Mouse (Mus musculus): ENCODE data around the gene Foxd3. TPM values are rescaled to one million over a fixed set of nuclear protein-coding genes. Genes with fewer than 3 reads are reported as not detected.

The Foxd3 gene
- polyA plus RNA-seq (2014; fragmentation: Nextera tagmentation; extraction: Ambion mirVana) = 1.0 and 1.7 TPM in 2 replicates

DNA sequence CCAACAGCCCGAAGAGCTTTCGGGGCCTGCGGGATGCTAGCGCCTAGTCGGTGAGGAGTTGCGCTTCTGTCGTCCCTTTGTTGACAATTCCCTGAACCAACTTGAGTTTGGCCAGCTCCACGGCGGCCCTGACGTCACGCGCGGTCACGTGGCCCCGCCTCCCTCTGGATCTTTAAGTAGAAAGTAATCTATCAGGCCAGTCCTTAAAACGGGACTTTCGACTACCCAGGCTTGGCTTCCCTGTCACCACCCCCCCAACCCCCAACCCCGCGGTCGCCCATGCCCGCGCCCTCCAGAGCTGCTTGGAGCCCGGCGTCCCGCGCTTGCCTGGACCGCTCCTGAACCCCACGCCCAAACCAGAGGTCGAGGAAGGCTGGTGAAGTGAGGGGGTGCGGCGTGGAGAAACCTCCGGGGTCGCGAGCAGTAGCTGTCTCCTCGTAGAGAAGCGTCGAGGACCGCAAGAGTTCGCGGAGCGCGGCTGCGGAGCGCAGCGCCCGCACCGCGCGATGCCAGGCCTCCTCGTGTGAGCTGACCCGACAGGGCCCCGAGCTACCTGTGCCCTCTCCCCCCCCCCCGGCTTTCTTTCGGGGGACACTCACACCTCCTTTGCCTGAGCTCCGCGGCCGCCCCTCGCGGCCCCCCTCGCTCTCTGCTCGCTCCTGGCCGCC lies at the start of gene Foxd3:
Gene Foxd3, plus strand, starts transcription at position 363 of the 668 bp plus-strand sequence.
- no peaks in the 10 kb centered on the region for H3K36me3 ChIP-seq (replicated peaks; ENCODE audit: control insufficient read depth, insufficient read depth, low read depth, low read length)
- peak within 1 kb of the TSS; percentile 33 for H3K4me2 ChIP-seq (ENCODE audit: low read depth, low read length)
- no peaks in the 10 kb centered on the region; the same call in 1 of the 2 replicates for H3K4me1 ChIP-seq (ENCODE audit: control insufficient read depth, insufficient read depth, low read length)
- no peak within 1 kb of the TSS; the same call in 1 of the 2 replicates for H3K27ac ChIP-seq (replicated peaks; ENCODE audit: low read depth, low read length)
- no peaks in the 10 kb centered on the region for H3K9me3 ChIP-seq (replicated peaks; ENCODE audit: control insufficient read depth, low read length)
- peak within 1 kb of the TSS; percentile 24 for H3K4me3 ChIP-seq (ENCODE audit: low read depth, low read length)
- WGBS = 1% methylated on average over 61 of the region's 62 CpGs
- H3K27me3 ChIP-seq (ENCODE audit: control insufficient read depth, insufficient read depth, low read length) = peaks cover 62% of the 10 kb centered on the region
- DNase-seq (ENCODE audit: low spot score) (peak; percentile 46), ATAC-seq (replicated peaks; ENCODE audit: insufficient number of reproducible peaks, low FRiP score, low TSS enrichment, low read depth) (no peak; the same call in 1 of the 2 replicates)
- H3K9ac ChIP-seq (replicated peaks; ENCODE audit: low read length) = peak within 1 kb of the TSS; percentile 13

DNA sequence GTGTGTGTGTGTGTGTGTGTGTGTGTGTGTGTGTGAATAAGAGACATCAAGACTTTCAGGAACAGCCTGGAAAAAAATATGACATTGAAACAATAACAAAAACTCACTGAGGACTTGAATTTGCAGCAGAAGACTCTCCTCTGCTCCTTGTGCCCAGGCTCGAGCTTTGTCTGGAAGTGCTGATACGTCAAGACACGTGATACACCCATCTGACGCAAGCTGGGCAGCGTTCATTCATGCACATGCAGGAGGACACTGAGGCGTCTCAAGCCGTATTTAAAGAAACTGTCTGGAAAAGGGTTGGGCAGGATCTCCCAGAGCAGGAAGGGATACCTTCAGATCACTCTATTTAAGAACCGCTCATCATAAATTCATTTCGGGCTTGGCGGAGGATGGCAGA lies 43.9 kb upstream of the Foxd3 start:
- WGBS = 89% methylated on average over 10 of the region's 10 CpGs

DNA sequence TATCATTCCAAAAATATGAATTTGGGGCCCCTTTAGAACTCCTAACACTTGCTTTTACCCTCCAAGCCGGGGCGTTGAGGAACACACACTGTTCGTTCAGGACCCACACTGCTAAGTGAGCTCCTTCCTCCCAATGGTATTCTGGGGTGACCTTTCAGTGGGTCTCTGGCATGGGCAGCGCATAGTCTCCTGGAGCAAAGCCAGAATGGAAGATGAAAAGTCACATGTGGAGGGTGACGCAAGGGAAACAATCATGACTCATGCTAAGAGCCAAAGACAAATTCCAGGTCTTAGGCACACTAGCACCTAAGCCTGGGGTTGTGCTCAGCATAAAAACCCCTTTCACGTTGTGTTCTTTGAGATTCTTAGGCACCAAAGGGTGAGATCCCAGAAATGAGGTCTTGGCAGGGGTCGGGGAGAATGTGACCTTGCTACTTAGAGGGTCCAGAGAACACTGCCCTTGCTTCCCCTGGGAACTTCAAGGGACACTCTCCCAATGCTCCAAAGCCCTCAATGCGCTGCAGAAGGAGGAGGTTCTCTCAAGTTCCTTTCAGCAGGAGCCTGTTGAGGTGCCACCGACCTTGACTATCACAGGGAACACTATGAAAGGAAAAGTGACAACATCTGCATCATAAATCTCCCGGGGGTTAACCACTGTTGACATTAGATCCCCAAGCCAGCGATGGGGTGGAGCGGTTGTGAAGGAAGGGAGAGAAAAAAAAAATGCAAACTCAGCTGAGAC lies 43.3 kb upstream of the Foxd3 start:
- no peak for DNase-seq (ENCODE audit: low spot score)
- H3K27me3 ChIP-seq (ENCODE audit: control insufficient read depth, insufficient read depth, low read length) = no peaks in the 10 kb centered on the region
- no peak for ATAC-seq (replicated peaks; ENCODE audit: insufficient number of reproducible peaks, low FRiP score, low TSS enrichment, low read depth)
- H3K4me2 ChIP-seq (ENCODE audit: low read depth, low read length) = no peak overlapping the region
- no peak overlapping the region for H3K4me3 ChIP-seq (ENCODE audit: low read depth, low read length)
- no peaks in the 10 kb centered on the region for H3K9me3 ChIP-seq (replicated peaks; ENCODE audit: control insufficient read depth, low read length)
- no peak overlapping the region for H3K27ac ChIP-seq (replicated peaks; ENCODE audit: low read depth, low read length)
- H3K9ac ChIP-seq (replicated peaks; ENCODE audit: low read length) = no peak overlapping the region
- WGBS = 75% methylated on average over 12 of the region's 12 CpGs
- H3K4me1 ChIP-seq (ENCODE audit: control insufficient read depth, insufficient read depth, low read length) = no peaks in the 10 kb centered on the region
- no peaks in the 10 kb centered on the region for H3K36me3 ChIP-seq (replicated peaks; ENCODE audit: control insufficient read depth, insufficient read depth, low read depth, low read length)

More for the DNA sequence above, 43.9 kb upstream of the Foxd3 start:
- DNase-seq (ENCODE audit: low spot score) = no peak
- Histone ChIP-seq H3K27ac (replicated peaks; ENCODE audit: low read depth, low read length) (no peak overlapping the region), H3K27me3 (ENCODE audit: control insufficient read depth, insufficient read depth, low read length) (no peaks in the 10 kb centered on the region), H3K4me1 (ENCODE audit: control insufficient read depth, insufficient read depth, low read length) (no peaks in the 10 kb centered on the region), H3K36me3 (replicated peaks; ENCODE audit: control insufficient read depth, insufficient read depth, low read depth, low read length) (no peaks in the 10 kb centered on the region), H3K4me3 (ENCODE audit: low read depth, low read length) (no peak overlapping the region), H3K9me3 (replicated peaks; ENCODE audit: control insufficient read depth, low read length) (no peaks in the 10 kb centered on the region), H3K4me2 (ENCODE audit: low read depth, low read length) (no peak overlapping the region), H3K9ac (replicated peaks; ENCODE audit: low read length) (no peak overlapping the region)
- no peak for ATAC-seq (replicated peaks; ENCODE audit: insufficient number of reproducible peaks, low FRiP score, low TSS enrichment, low read depth)

DNA sequence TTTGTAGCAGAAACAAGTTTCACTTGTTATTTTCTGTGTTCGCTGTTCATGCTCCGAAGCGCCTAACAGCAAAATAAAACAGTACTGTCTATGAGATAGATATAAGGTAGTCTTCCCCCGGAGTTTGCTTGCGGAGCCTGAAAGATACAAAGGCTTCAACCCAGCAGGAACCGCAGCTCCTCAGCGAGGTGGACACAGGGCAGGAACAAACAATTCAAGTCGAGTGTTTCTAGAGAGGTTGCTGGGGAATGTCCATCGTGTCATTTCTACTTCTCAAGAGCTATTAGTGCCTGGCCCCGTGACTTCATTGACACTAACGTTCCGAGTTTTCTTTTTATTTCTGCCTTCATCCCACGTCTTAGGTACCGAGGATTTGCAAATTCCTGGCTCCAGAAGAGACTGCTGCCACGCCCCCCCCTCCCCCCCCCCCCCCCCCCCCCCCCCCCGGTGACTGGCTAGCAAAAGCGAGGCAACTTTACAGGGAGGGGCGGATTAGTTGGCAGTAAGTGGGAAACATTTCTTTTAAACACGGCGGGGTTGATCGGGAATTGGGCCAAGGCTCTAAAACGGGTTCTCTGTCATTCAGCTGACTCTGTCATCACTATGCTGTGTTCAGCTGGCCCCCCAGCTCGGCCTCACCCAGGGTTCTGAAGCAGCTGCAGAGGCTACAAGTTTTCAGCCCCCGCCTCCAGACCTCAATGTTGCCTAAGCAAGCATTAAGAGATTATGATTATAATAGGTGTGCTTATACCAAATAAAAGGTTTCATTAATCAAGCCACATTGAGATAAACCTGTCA lies 29.9 kb upstream of the Foxd3 start:
- WGBS = 12% methylated on average over 22 of the region's 24 CpGs
- DNase-seq (ENCODE audit: low spot score) (peak; percentile 32), ATAC-seq (replicated peaks; ENCODE audit: insufficient number of reproducible peaks, low FRiP score, low TSS enrichment, low read depth) (no peak)
- no peaks in the 10 kb centered on the region for H3K27me3 ChIP-seq (ENCODE audit: control insufficient read depth, insufficient read depth, low read length)
- H3K4me1 ChIP-seq (ENCODE audit: control insufficient read depth, insufficient read depth, low read length) = no peaks in the 10 kb centered on the region
- no peak overlapping the region for H3K27ac ChIP-seq (replicated peaks; ENCODE audit: low read depth, low read length)
- H3K4me2 ChIP-seq (ENCODE audit: low read depth, low read length) = peak overlapping the region; percentile 21; the same call in 1 of the 2 replicates
- H3K36me3 ChIP-seq (replicated peaks; ENCODE audit: control insufficient read depth, insufficient read depth, low read depth, low read length) = no peaks in the 10 kb centered on the region
- H3K4me3 ChIP-seq (ENCODE audit: low read depth, low read length) = no peak overlapping the region
- H3K9me3 ChIP-seq (replicated peaks; ENCODE audit: control insufficient read depth, low read length) = no peaks in the 10 kb centered on the region
- H3K9ac ChIP-seq (replicated peaks; ENCODE audit: low read length) = no peak overlapping the region

DNA sequence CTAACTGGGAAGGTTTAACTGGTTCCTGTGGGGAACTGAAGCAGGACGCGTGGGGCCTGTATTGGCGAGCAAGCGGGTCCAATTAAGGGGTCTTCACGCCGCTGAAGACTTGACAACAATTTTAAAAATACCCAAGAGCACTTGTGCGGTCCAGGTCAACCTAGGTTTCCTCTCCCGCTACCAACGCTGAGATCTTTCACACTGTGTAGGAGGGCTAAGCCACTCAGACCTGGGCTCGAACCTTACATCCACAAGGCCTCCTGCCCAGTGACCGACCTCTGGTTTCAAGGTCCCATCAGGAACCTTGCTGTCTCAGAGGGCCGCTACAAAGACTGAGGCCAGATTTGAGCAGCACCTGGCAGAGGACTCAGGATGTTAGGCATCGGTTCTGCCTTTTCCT lies 29.0 kb upstream of the Foxd3 start:
- no peak overlapping the region for H3K4me3 ChIP-seq (ENCODE audit: low read depth, low read length)
- H3K9me3 ChIP-seq (replicated peaks; ENCODE audit: control insufficient read depth, low read length) = no peaks in the 10 kb centered on the region
- H3K27me3 ChIP-seq (ENCODE audit: control insufficient read depth, insufficient read depth, low read length) = no peaks in the 10 kb centered on the region
- ATAC-seq (replicated peaks; ENCODE audit: insufficient number of reproducible peaks, low FRiP score, low TSS enrichment, low read depth) = no peak
- no peak overlapping the region for H3K9ac ChIP-seq (replicated peaks; ENCODE audit: low read length)
- H3K27ac ChIP-seq (replicated peaks; ENCODE audit: low read depth, low read length) = no peak overlapping the region
- no peaks in the 10 kb centered on the region for H3K36me3 ChIP-seq (replicated peaks; ENCODE audit: control insufficient read depth, insufficient read depth, low read depth, low read length)
- H3K4me1 ChIP-seq (ENCODE audit: control insufficient read depth, insufficient read depth, low read length) = no peaks in the 10 kb centered on the region
- no peak for DNase-seq (ENCODE audit: low spot score)
- 63% methylated on average over 13 of the region's 13 CpGs for WGBS
- no peak overlapping the region for H3K4me2 ChIP-seq (ENCODE audit: low read depth, low read length)

DNA sequence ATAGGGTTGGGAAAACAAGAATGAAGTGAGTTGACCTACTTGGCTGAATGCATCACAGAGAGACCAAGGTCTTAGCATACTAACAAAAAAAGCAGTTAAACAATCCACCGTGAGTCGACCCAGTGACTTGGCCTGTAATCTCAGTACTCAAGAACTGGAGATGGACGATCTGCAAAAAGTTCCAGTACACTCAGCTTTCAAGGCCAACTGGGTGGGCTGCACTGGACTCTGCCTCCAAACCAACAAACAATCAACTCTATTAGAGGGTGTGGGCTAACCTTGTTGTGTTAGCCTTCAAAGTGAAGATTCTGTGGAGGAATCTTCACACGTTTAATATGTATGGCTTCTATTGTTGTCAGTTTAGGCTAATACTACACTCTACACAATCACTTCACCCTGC lies 20.1 kb upstream of the Foxd3 start:
- no peaks in the 10 kb centered on the region for H3K27me3 ChIP-seq (ENCODE audit: control insufficient read depth, insufficient read depth, low read length)
- no peaks in the 10 kb centered on the region for H3K36me3 ChIP-seq (replicated peaks; ENCODE audit: control insufficient read depth, insufficient read depth, low read depth, low read length)
- no peak overlapping the region for H3K4me3 ChIP-seq (ENCODE audit: low read depth, low read length)
- no peak overlapping the region for H3K9ac ChIP-seq (replicated peaks; ENCODE audit: low read length)
- H3K4me2 ChIP-seq (ENCODE audit: low read depth, low read length) = no peak overlapping the region
- WGBS = 88% methylated on average over 4 of the region's 4 CpGs
- no peak for ATAC-seq (replicated peaks; ENCODE audit: insufficient number of reproducible peaks, low FRiP score, low TSS enrichment, low read depth)
- no peak overlapping the region for H3K27ac ChIP-seq (replicated peaks; ENCODE audit: low read depth, low read length)
- DNase-seq (ENCODE audit: low spot score) = no peak
- no peaks in the 10 kb centered on the region for H3K4me1 ChIP-seq (ENCODE audit: control insufficient read depth, insufficient read depth, low read length)
- H3K9me3 ChIP-seq (replicated peaks; ENCODE audit: control insufficient read depth, low read length) = no peaks in the 10 kb centered on the region

DNA sequence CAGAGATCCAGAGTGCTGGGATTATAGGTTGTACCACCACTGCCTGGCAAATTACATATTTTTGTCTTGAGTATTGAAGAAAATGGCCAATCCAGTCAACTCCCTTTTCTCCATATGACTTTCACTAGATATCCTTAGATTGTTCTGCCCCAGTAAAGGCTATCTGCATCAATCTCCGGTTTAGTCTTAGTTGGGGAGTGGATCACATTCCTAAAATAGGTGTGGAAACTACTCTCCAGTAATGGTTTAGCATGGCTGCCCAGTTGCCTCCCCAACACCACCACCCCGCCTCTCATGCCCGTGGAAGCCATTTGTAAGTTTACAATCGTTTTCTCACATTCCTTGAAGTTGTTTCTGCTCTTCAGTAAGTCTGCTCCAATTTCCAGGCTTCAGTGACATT lies 19.4 kb upstream of the Foxd3 start:
- Histone ChIP-seq H3K9ac (replicated peaks; ENCODE audit: low read length) (no peak overlapping the region), H3K27ac (replicated peaks; ENCODE audit: low read depth, low read length) (no peak overlapping the region), H3K4me3 (ENCODE audit: low read depth, low read length) (no peak overlapping the region), H3K27me3 (ENCODE audit: control insufficient read depth, insufficient read depth, low read length) (no peaks in the 10 kb centered on the region), H3K4me2 (ENCODE audit: low read depth, low read length) (no peak overlapping the region), H3K36me3 (replicated peaks; ENCODE audit: control insufficient read depth, insufficient read depth, low read depth, low read length) (no peaks in the 10 kb centered on the region), H3K9me3 (replicated peaks; ENCODE audit: control insufficient read depth, low read length) (no peaks in the 10 kb centered on the region), H3K4me1 (ENCODE audit: control insufficient read depth, insufficient read depth, low read length) (no peaks in the 10 kb centered on the region)
- WGBS = 88% methylated on average over 4 of the region's 4 CpGs
- ATAC-seq (replicated peaks; ENCODE audit: insufficient number of reproducible peaks, low FRiP score, low TSS enrichment, low read depth) = no peak
- DNase-seq (ENCODE audit: low spot score) = no peak
